22 mouse cellular contexts compared by ENCODE assay signal in genomic region chr19:5954936-5955335, GRCm38 (mm10). TPM values are rescaled to one million over a fixed set of nuclear protein-coding genes. Genes with fewer than 3 reads are reported as not detected.
DNase-seq lines count a peak whose midpoint lies in the region; ATAC-seq and TF ChIP-seq lines count a peak whose summit lies in the region.
"Had no signal": no experiment of that assay in that cellular context is flagged by ENCODE, and none has a peak within 500 bp of the region (broad histone marks: within the 10 kb centered on the region; RNA-seq: fewer than 3 reads in every experiment).

No protein-coding gene starts in this region.

- no peak for DNase-seq in heart, adult 2 months
- no peak for DNase-seq in heart, postnatal 14 days
- no peak for DNase-seq in kidney, postnatal 10 days
- no peak for DNase-seq in thymus, postnatal 14 days
- DNase-seq: B cell, adult 2 months; cerebellum, adult 18-20 months; layer of hippocampus, adult 9-11 months; right cerebral cortex, postnatal 14 days had no signal

- H3K4me1 ChIP-seq in heart, adult 2 months (ENCODE audit: control insufficient read depth, insufficient read depth, low read length): peaks cover 23% of the 10 kb centered on the region
- peaks cover 34% of the 10 kb centered on the region for H3K4me1 ChIP-seq in kidney, embryonic 14.5 days (ENCODE audit: control insufficient read depth, insufficient read depth, low read length)
- peaks cover 34% of the 10 kb centered on the region for H3K4me1 ChIP-seq in brown adipose tissue, adult 24 weeks (ENCODE audit: control insufficient read depth, insufficient read depth, insufficient read length, low read length)
- H3K4me1 ChIP-seq in small intestine, adult 2 months (ENCODE audit: control insufficient read depth, insufficient read depth, insufficient read length, low read length): peaks cover 31% of the 10 kb centered on the region
- H3K4me1 ChIP-seq: limb, embryonic 12.5 days; midbrain, embryonic 12.5 days; neural tube, embryonic 13.5 days had no signal

- H3K9ac ChIP-seq in heart, adult 2 months (ENCODE audit: low read depth, low read length): no peak overlapping the region
- peak overlapping the region; percentile 14 for H3K9ac ChIP-seq in kidney, embryonic 14.5 days (ENCODE audit: low read depth, low read length)
- H3K9ac ChIP-seq: embryonic facial prominence, embryonic 12.5 days; limb, embryonic 12.5 days; liver, embryonic 15.5 days; midbrain, embryonic 12.5 days; neural tube, embryonic 13.5 days had no signal

- H3K27ac ChIP-seq in heart, adult 2 months: peak overlapping the region; percentile 77
- peak overlapping the region; percentile 73; the same call in 1 of the 2 replicates for H3K27ac ChIP-seq in kidney, embryonic 14.5 days (ENCODE audit: low read depth, low read length)
- H3K27ac ChIP-seq in brown adipose tissue, adult 24 weeks (replicated peaks; ENCODE audit: low read depth, low read length): peak overlapping the region; percentile 97
- H3K27ac ChIP-seq in small intestine, adult 2 months (ENCODE audit: insufficient read depth, low read depth, low read length): peak overlapping the region; percentile 61
- H3K27ac ChIP-seq: limb, embryonic 12.5 days; liver, embryonic 15.5 days; midbrain, embryonic 12.5 days; neural tube, embryonic 13.5 days had no signal

- peak overlapping the region; percentile 17; the same call in 1 of the 2 replicates for H3K4me2 ChIP-seq in kidney, embryonic 14.5 days (replicated peaks; ENCODE audit: low read depth, low read length)
- H3K4me2 ChIP-seq: embryonic facial prominence, embryonic 12.5 days; limb, embryonic 12.5 days; midbrain, embryonic 12.5 days; neural tube, embryonic 13.5 days had no signal

- 80% methylated on average over 10 of the region's 10 CpGs for WGBS in heart, adult 2 months
- WGBS in kidney, embryonic 14.5 days: 77% methylated on average over 10 of the region's 10 CpGs
- WGBS in small intestine, adult 2 months: 80% methylated on average over 10 of the region's 10 CpGs

- no peak for ATAC-seq in kidney, embryonic 14.5 days (ENCODE audit: low FRiP score, low TSS enrichment)
- ATAC-seq: hindbrain, embryonic 16.5 days had no signal

- H3K4me3 ChIP-seq in heart, adult 2 months: no peak overlapping the region
- no peak overlapping the region for H3K4me3 ChIP-seq in kidney, embryonic 14.5 days (ENCODE audit: low read length)
- peak overlapping the region; percentile 2; the same call in 1 of the 2 replicates for H3K4me3 ChIP-seq in brown adipose tissue, adult 24 weeks (ENCODE audit: insufficient read depth, low read depth, low read length)
- no peak overlapping the region for H3K4me3 ChIP-seq in small intestine, adult 2 months (ENCODE audit: low read depth, low read length)
- H3K4me3 ChIP-seq: embryonic facial prominence, embryonic 12.5 days; limb, embryonic 12.5 days; midbrain, embryonic 12.5 days; neural tube, embryonic 13.5 days had no signal

- no peak for TF ChIP-seq POLR2A in heart, adult 2 months (IDR thresholded peaks at IDR 0.05; ENCODE audit: insufficient read depth, low read depth, low read length)
- TF ChIP-seq POLR2A in small intestine, adult 2 months (IDR thresholded peaks at IDR 0.05; ENCODE audit: low read depth, low read length): no peak

- no peak for TF ChIP-seq CTCF in heart, adult 2 months (IDR thresholded peaks at IDR 0.05)
- TF ChIP-seq CTCF in small intestine, adult 2 months (IDR thresholded peaks at IDR 0.05; ENCODE audit: extremely low read depth, insufficient read length, insufficient replicate concordance, low read depth, low read length): no peak

- TF ChIP-seq EP300 in heart, adult 2 months (IDR thresholded peaks at IDR 0.05; ENCODE audit: insufficient read depth, low read depth, low read length): no peak

- intact Hi-C loops in heart, adult 2 months (cut with DNase I): loop anchor here (5.0 kb wide), 1 partner anchor 168 kb away; no protein-coding TSS in a partner anchor
- intact Hi-C loops in heart, postnatal 14 days (cut with DNase I): loop anchor here (5.0 kb wide), 1 partner anchor 168 kb away; no protein-coding TSS in a partner anchor

- no peaks in the 10 kb centered on the region for H3K9me3 ChIP-seq in kidney, embryonic 14.5 days (ENCODE audit: control insufficient read depth, low read length)
- H3K9me3 ChIP-seq: embryonic facial prominence, embryonic 12.5 days; limb, embryonic 12.5 days; liver, embryonic 15.5 days; midbrain, embryonic 12.5 days; neural tube, embryonic 13.5 days had no signal

- no peaks in the 10 kb centered on the region for H3K79me2 ChIP-seq in heart, adult 2 months (replicated peaks; ENCODE audit: control insufficient read depth, insufficient read depth, low read length)

- H3K36me3 ChIP-seq in heart, adult 2 months (ENCODE audit: control insufficient read depth, insufficient read depth, low read length): no peaks in the 10 kb centered on the region
- peaks cover 72% of the 10 kb centered on the region for H3K36me3 ChIP-seq in kidney, embryonic 14.5 days (ENCODE audit: control insufficient read depth, insufficient read depth, low read length)
- H3K36me3 ChIP-seq in small intestine, adult 2 months (ENCODE audit: control insufficient read depth, insufficient read depth, low read length): peaks cover 11% of the 10 kb centered on the region

- no peaks in the 10 kb centered on the region for H3K27me3 ChIP-seq in heart, adult 2 months (ENCODE audit: control insufficient read depth, insufficient read depth, low read length)
- no peaks in the 10 kb centered on the region for H3K27me3 ChIP-seq in kidney, embryonic 14.5 days (ENCODE audit: control insufficient read depth, insufficient read depth, low read length)
- no peaks in the 10 kb centered on the region for H3K27me3 ChIP-seq in small intestine, adult 2 months (ENCODE audit: control insufficient read depth, insufficient read depth, low read length)
- H3K27me3 ChIP-seq: embryonic facial prominence, embryonic 12.5 days; limb, embryonic 12.5 days; liver, embryonic 15.5 days; midbrain, embryonic 12.5 days; neural tube, embryonic 13.5 days had no signal

RNA-seq across cellular contexts. Expression of gene Pola2, which starts 9.1 kb away (rescaled TPM):
- 10 to 100 TPM in 1 of 2 experiments, 1 to 10 TPM in 1; 8.6 to 10.9 TPM for total RNA-seq in heart, adult 2 months (2021)
- 27.9 and 38.7 TPM in 2 replicates for polyA plus RNA-seq in heart, adult 2 months (2012; rRNA removed)
- total RNA-seq in heart, postnatal 14 days (2021): 10 to 100 TPM; 12.3 to 14.2 TPM
- polyA plus RNA-seq in kidney, embryonic 14.5 days (2014; fragmentation: Nextera tagmentation; extraction: Ambion mirVana): 74.2 and 95.3 TPM in 2 replicates
- 6.5 and 7.0 TPM in 2 replicates for polyA plus RNA-seq in brown adipose tissue, adult 24 weeks (2012; ENCODE audit: insufficient read depth, insufficient read length, missing spikeins)
- 14.2 and 40.8 TPM in 2 replicates for polyA plus RNA-seq in small intestine, adult 2 months (2012; rRNA removed)

RNA-seq across cellular contexts. Expression of gene Cdc42ep2, which starts 30.3 kb away (rescaled TPM):
- total RNA-seq in heart, adult 2 months (2021): 1 to 10 TPM; 8.0 to 8.4 TPM
- 11.7 and 19.0 TPM in 2 replicates for polyA plus RNA-seq in heart, adult 2 months (2012; rRNA removed)
- total RNA-seq in heart, postnatal 14 days (2021): 10 to 100 TPM in 1 of 2 experiments, 1 to 10 TPM in 1; 9.9 to 12.0 TPM
- 10.5 and 10.8 TPM in 2 replicates for polyA plus RNA-seq in kidney, embryonic 14.5 days (2014; fragmentation: Nextera tagmentation; extraction: Ambion mirVana)
- 4.0 and 5.4 TPM in 2 replicates for polyA plus RNA-seq in brown adipose tissue, adult 24 weeks (2012; ENCODE audit: insufficient read depth, insufficient read length, missing spikeins)
- polyA plus RNA-seq in small intestine, adult 2 months (2012; rRNA removed): 10.3 and 30.6 TPM in 2 replicates
- total RNA-seq: common myeloid progenitor, adult 5-6 weeks had no signal

RNA-seq across cellular contexts. Expression of gene Slc22a20, which starts 31.0 kb away (rescaled TPM):
- not detected for total RNA-seq in heart, adult 2 months (2021)
- polyA plus RNA-seq in heart, adult 2 months (2012; rRNA removed): not detected in 2 replicates
- not detected for total RNA-seq in heart, postnatal 14 days (2021)
- polyA plus RNA-seq in kidney, embryonic 14.5 days (2014; fragmentation: Nextera tagmentation; extraction: Ambion mirVana): not detected in 2 replicates
- polyA plus RNA-seq in brown adipose tissue, adult 24 weeks (2012; ENCODE audit: insufficient read depth, insufficient read length, missing spikeins): not detected in 2 replicates
- polyA plus RNA-seq in small intestine, adult 2 months (2012; rRNA removed): 0.08 TPM in 1 of 2 replicates, not detected in the other
- total RNA-seq: adrenal gland, postnatal 14 days; common myeloid progenitor, adult 5-6 weeks; gastrocnemius, adult 8-10 months; heart, postnatal 4 days; left cerebral cortex, adult 8-10 months had no signal
- polyA plus RNA-seq: embryonic facial prominence, embryonic 12.5 days; hindbrain, embryonic 16.5 days; limb, embryonic 12.5 days; midbrain, embryonic 12.5 days; neural tube, embryonic 13.5 days had no signal

RNA-seq across cellular contexts. Expression of gene Dpf2, which starts 42.1 kb away (rescaled TPM):
- total RNA-seq in heart, adult 2 months (2021): 10 to 100 TPM; 82.3 to 83.5 TPM
- polyA plus RNA-seq in heart, adult 2 months (2012; rRNA removed): 71.8 and 104 TPM in 2 replicates
- 100 to 1,000 TPM; 101 TPM for total RNA-seq in heart, postnatal 14 days (2021)
- polyA plus RNA-seq in kidney, embryonic 14.5 days (2014; fragmentation: Nextera tagmentation; extraction: Ambion mirVana): 132 and 167 TPM in 2 replicates
- 22.6 and 36.6 TPM in 2 replicates for polyA plus RNA-seq in brown adipose tissue, adult 24 weeks (2012; ENCODE audit: insufficient read depth, insufficient read length, missing spikeins)
- polyA plus RNA-seq in small intestine, adult 2 months (2012; rRNA removed): 34.1 and 64.3 TPM in 2 replicates
